Mouse (Mus musculus) liver, embryonic 13.5 days (tissue): Measurements from ENCODE around the gene Clstn2. TPM values are rescaled to one million over a fixed set of nuclear protein-coding genes. Genes with fewer than 3 reads are reported as not detected.

Experiments used
- ATAC-seq: fragments of 200-750 bp; cut with Nextera tagmentation; 2 replicates; pipeline ENCODE4 v1.8.0; 2017; ENCODE audit warnings: low read depth, mild to moderate bottlenecking, moderate number of reproducible peaks, moderate library complexity
- DNase-seq: peaks from one replicate; pipeline ENCODE4 v3.0.0; 2022
- H3K27ac ChIP-seq: fragments of 300-500 bp; sonication (generic); 2 replicates; pipeline ENCODE4 v1.5.1; 2015; ENCODE audit warnings: moderate library complexity, mild to moderate bottlenecking, inconsistent platforms
- H3K27me3 ChIP-seq: fragments of 300-500 bp; sonication (generic); 2 replicates; pipeline ENCODE4 v1.6.1; 2015; ENCODE audit warnings: mild to moderate bottlenecking, inconsistent platforms
- H3K36me3 ChIP-seq: fragments of 300-500 bp; sonication (generic); 2 replicates; pipeline ENCODE4 v1.6.1; 2015; ENCODE audit warnings: mild to moderate bottlenecking, inconsistent platforms
- H3K4me1 ChIP-seq: fragments of 300-500 bp; sonication (generic); replicated peaks from 2 replicates; pipeline ENCODE4 v1.6.1; 2015; ENCODE audit warnings: inconsistent platforms
- H3K4me2 ChIP-seq: fragments of 300-500 bp; sonication (generic); 2 replicates; pipeline ENCODE4 v1.6.1; 2015; ENCODE audit warnings: inconsistent platforms, mild to moderate bottlenecking, moderate library complexity
- H3K4me3 ChIP-seq: fragments of 300-500 bp; sonication (generic); replicated peaks from 2 replicates; pipeline ENCODE4 v1.5.1; 2015; ENCODE audit warnings: mild to moderate bottlenecking, inconsistent platforms
- H3K9ac ChIP-seq: fragments of 300-500 bp; sonication (generic); 2 replicates; pipeline ENCODE4 v1.6.1; 2015; ENCODE audit warnings: mild to moderate bottlenecking, inconsistent platforms
- H3K9me3 ChIP-seq: fragments of 300-500 bp; sonication (generic); replicated peaks from 2 replicates; pipeline ENCODE4 v1.6.1; 2016; ENCODE audit warnings: inconsistent platforms
- WGBS: fragments of 180-500 bp; shearing (Covaris S2); methylation state at CpG from one replicate; pipeline ENCODE4 v1.1.7; 2015; ENCODE audit not compliant: insufficient replicate concordance; 5-methylcytosine and 5-hydroxymethylcytosine counted together
- polyA plus RNA-seq: library from polyadenylated mRNA; unstranded; fragments of >200 nt; fragmentation: Nextera tagmentation; extraction: Ambion mirVana; gene quantifications from 2 replicates; pipeline ENCODE4 v1.2.1, GENCODE M21; 2015

Gene Clstn2
- polyA plus RNA-seq, 1 experiment from 2014 or later, result 0.12 TPM

DNA sequence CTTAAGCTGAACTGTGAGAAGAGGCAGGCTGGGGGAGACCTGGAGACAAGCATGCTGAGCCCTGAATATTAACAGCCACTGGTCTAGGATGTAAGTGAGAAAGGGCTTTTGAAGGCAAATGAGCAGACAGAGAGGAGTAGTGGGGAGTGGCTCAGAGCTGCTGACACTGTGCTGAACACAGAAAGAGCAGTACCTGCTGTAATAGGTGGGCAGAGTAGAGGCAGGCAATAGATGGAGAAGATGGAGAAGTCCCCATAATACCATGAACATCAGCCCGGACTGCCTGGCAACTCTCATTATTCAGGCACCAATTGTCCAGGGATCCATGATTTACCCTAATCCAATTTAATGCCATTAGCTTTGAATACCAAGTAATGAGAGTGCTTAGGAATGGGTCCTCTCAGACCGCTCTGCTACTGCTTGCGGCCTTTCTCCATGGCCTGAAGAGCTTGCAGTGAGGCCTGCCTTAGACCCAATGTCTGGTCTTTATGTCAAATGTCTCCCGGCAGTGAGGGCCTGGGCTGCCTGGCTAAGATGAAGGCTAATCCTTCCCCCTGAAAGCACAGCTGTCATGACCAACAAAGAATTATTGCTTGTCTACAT, 329.0 kb downstream of the Clstn2 start:
- WGBS, result 68% methylated on average over 4 of the region's 4 CpGs
- H3K27me3 ChIP-seq, result no peaks in the 10 kb centered on the region
- DNase-seq, result no peak

GRCm38 (mm10) chr9:97702989-97703388, 330.0 kb downstream of the Clstn2 start:
- no peak overlapping the region for H3K4me3 ChIP-seq
- H3K9me3 ChIP-seq, result no peaks in the 10 kb centered on the region
- H3K27me3 ChIP-seq, result no peaks in the 10 kb centered on the region
- no peaks in the 10 kb centered on the region for H3K4me1 ChIP-seq
- no peak overlapping the region for H3K4me2 ChIP-seq
- H3K27ac ChIP-seq, result no peak overlapping the region
- 60% methylated on average over 2 of the region's 2 CpGs for WGBS
- DNase-seq (no peak), ATAC-seq (no peak)
- H3K9ac ChIP-seq, result no peak overlapping the region
- H3K36me3 ChIP-seq, result no peaks in the 10 kb centered on the region

More for the DNA sequence above, 329.0 kb downstream of the Clstn2 start:
- Histone ChIP-seq H3K4me3 (no peak overlapping the region), H3K9ac (no peak overlapping the region), H3K4me1 (no peaks in the 10 kb centered on the region), H3K4me2 (no peak overlapping the region), H3K27ac (no peak overlapping the region), H3K36me3 (no peaks in the 10 kb centered on the region), H3K9me3 (no peaks in the 10 kb centered on the region)
- ATAC-seq, result no peak

DNA sequence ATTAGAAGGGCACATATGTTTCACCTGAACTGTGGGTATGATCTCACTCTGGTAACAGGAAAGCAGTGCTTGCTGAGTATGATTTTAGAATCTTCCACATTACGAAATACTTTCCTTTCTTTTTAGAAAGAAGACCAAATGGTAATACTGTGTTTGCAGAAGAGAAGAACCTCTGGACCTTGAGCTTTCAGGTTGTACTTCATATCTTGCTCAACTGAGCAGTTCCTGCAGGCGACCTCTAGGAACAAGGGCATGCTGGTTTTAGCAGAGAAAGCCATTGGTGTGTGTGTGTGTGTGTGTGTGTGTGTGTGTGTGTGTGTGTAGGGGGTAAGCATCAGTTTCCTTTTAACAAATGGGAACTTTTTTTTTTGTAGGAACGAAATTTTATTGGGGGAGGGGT, 333.0 kb downstream of the Clstn2 start:
- no peak overlapping the region for H3K4me3 ChIP-seq
- no peaks in the 10 kb centered on the region for H3K36me3 ChIP-seq
- no peak for DNase-seq
- H3K4me1 ChIP-seq, result no peaks in the 10 kb centered on the region
- no peaks in the 10 kb centered on the region for H3K27me3 ChIP-seq
- H3K9ac ChIP-seq, result no peak overlapping the region
- H3K4me2 ChIP-seq, result no peak overlapping the region
- H3K9me3 ChIP-seq, result no peaks in the 10 kb centered on the region
- 51% methylated on average over 3 of the region's 3 CpGs for WGBS
- no peak for ATAC-seq
- H3K27ac ChIP-seq, result no peak overlapping the region

GRCm38 (mm10) chr9:97699020-97699419, 334.0 kb downstream of the Clstn2 start:
- Histone ChIP-seq H3K4me1 (no peaks in the 10 kb centered on the region), H3K4me2 (no peak overlapping the region), H3K27ac (no peak overlapping the region), H3K36me3 (no peaks in the 10 kb centered on the region), H3K9ac (no peak overlapping the region), H3K9me3 (no peaks in the 10 kb centered on the region), H3K27me3 (no peaks in the 10 kb centered on the region), H3K4me3 (no peak overlapping the region)
- no peak for DNase-seq
- WGBS, result 41% methylated on average over 2 of the region's 2 CpGs
- no peak for ATAC-seq

DNA sequence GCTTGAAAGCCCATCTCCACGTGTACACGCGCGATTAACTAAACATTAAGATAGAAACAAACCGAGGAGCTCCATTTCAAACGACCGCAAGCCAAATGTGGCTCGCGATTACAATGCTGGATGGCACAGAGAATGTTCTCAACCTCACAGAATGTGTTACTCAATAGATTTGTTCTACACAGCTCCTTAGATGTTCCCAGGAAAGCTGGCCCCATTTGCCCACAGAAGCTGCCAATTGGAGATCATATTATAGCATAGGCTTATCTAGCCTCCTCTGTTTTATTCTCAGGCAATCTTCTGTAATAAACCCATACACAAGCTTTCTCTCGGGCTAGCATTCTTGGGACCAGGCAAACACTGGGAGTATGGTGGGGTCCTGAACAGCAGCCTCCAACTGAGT, 334.9 kb downstream of the Clstn2 start:
- no peak overlapping the region for H3K27ac ChIP-seq
- H3K4me2 ChIP-seq, result no peak overlapping the region
- no peak for DNase-seq
- no peaks in the 10 kb centered on the region for H3K27me3 ChIP-seq
- no peaks in the 10 kb centered on the region for H3K4me1 ChIP-seq
- H3K36me3 ChIP-seq, result no peaks in the 10 kb centered on the region
- ATAC-seq, result no peak
- no peaks in the 10 kb centered on the region for H3K9me3 ChIP-seq
- no peak overlapping the region for H3K4me3 ChIP-seq
- H3K9ac ChIP-seq, result no peak overlapping the region
- 78% methylated on average over 10 of the region's 10 CpGs for WGBS

- no peak overlapping the region for H3K9ac ChIP-seq
- no peak for DNase-seq
- no peaks in the 10 kb centered on the region for H3K4me1 ChIP-seq
- no peak overlapping the region for H3K4me2 ChIP-seq
- 55% methylated on average over 5 of the region's 5 CpGs for WGBS
- H3K9me3 ChIP-seq, result no peaks in the 10 kb centered on the region
- H3K4me3 ChIP-seq, result no peak overlapping the region
- ATAC-seq, result no peak
- no peaks in the 10 kb centered on the region for H3K36me3 ChIP-seq
- no peak overlapping the region for H3K27ac ChIP-seq
- no peaks in the 10 kb centered on the region for H3K27me3 ChIP-seq
Measured at GRCm38 (mm10) chr9:97696655-97697235, 336.2 kb downstream of the Clstn2 start.

DNA sequence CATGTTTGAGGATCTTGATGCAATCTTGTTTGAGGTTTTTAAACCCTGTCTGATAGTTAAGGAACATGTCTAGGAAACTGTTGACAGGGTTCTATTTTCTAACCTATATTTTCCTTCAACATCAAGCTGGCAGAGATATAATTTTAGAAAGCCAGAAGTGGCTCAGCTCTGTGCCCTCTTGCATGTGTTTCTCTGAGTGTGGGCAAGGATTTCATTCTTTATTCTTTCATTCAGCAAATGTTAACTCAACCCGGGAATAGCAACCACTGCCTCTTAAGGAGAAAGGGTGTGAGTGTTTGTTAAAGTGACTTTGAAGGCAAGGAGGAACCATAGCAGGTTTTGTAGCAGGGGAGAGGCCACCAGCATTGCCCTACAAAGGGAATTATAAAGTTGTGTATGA, 337.7 kb downstream of the Clstn2 start:
- no peaks in the 10 kb centered on the region for H3K9me3 ChIP-seq

GRCm38 (mm10) chr9:97686826-97687425, 346.1 kb downstream of the Clstn2 start:
- Histone ChIP-seq H3K27ac (no peak overlapping the region), H3K27me3 (no peaks in the 10 kb centered on the region), H3K9me3 (no peaks in the 10 kb centered on the region), H3K4me1 (no peaks in the 10 kb centered on the region), H3K4me3 (no peak overlapping the region), H3K36me3 (no peaks in the 10 kb centered on the region), H3K9ac (no peak overlapping the region), H3K4me2 (no peak overlapping the region)
- ATAC-seq, result no peak
- no peak for DNase-seq
- 63% methylated on average over 4 of the region's 4 CpGs for WGBS

More for the DNA sequence above, 337.7 kb downstream of the Clstn2 start:
- WGBS, result 57% methylated on average over 1 of the region's 1 CpGs
- no peak overlapping the region for H3K4me3 ChIP-seq
- no peak for ATAC-seq
- no peak for DNase-seq
- H3K4me1 ChIP-seq, result no peaks in the 10 kb centered on the region
- no peaks in the 10 kb centered on the region for H3K27me3 ChIP-seq
- no peaks in the 10 kb centered on the region for H3K36me3 ChIP-seq
- H3K27ac ChIP-seq, result no peak overlapping the region
- H3K4me2 ChIP-seq, result no peak overlapping the region
- no peak overlapping the region for H3K9ac ChIP-seq

DNA sequence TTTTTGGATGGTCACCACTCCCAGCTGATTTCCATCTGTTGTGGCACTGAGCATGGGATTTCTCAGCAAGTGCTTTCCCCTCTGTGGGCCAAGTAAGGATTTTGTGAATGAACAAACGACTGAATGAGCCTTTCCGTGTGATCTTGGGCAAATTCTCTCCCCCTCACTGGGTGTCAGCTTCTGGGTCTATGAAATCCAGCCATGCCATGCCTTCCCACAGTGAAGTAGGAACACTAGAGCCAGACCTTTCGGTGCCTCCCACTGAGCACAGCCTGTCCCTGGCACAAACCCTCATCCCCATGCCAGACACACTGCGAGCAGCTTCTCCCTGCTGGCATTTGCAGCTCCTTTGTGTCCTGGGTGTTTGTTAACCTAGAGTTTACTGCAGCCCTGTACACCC, 347.3 kb downstream of the Clstn2 start:
- Histone ChIP-seq H3K4me1 (no peaks in the 10 kb centered on the region), H3K9ac (no peak overlapping the region), H3K9me3 (no peaks in the 10 kb centered on the region), H3K36me3 (no peaks in the 10 kb centered on the region), H3K27me3 (no peaks in the 10 kb centered on the region), H3K27ac (no peak overlapping the region), H3K4me2 (no peak overlapping the region), H3K4me3 (no peak overlapping the region)
- DNase-seq (no peak), ATAC-seq (no peak)
- WGBS, result 63% methylated on average over 4 of the region's 4 CpGs

DNA sequence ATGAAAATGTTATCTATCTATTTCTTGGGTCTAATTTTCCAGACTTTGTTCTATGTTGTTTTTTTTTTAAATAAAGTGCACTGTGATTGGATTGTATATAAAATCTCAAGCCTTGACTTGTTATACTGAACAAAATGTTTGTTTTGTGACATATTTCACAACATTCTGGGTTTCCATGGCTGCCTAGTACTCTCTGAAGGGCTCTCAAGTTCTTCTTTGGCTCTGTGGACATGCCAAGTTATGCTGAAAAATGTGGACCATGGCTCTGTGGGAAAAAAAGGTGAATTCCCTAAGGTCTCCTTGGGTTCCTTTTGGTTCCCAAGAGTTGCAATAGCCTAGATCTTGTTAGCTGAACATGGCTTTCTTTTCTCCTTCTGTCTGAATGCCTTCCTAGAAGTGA, 353.1 kb downstream of the Clstn2 start:
- Histone ChIP-seq H3K4me2 (no peak overlapping the region), H3K9me3 (no peaks in the 10 kb centered on the region), H3K9ac (no peak overlapping the region), H3K36me3 (no peaks in the 10 kb centered on the region), H3K27me3 (no peaks in the 10 kb centered on the region), H3K27ac (no peak overlapping the region), H3K4me1 (no peaks in the 10 kb centered on the region), H3K4me3 (no peak overlapping the region)
- no peak for DNase-seq
- ATAC-seq, result no peak

- ATAC-seq, result no peak
- no peaks in the 10 kb centered on the region for H3K36me3 ChIP-seq
- no peaks in the 10 kb centered on the region for H3K9me3 ChIP-seq
- H3K4me2 ChIP-seq, result no peak overlapping the region
- no peak overlapping the region for H3K9ac ChIP-seq
- no peaks in the 10 kb centered on the region for H3K27me3 ChIP-seq
- 47% methylated on average over 4 of the region's 4 CpGs for WGBS
- H3K27ac ChIP-seq, result no peak overlapping the region
- DNase-seq, result no peak
- no peak overlapping the region for H3K4me3 ChIP-seq
- no peaks in the 10 kb centered on the region for H3K4me1 ChIP-seq
Measured at GRCm38 (mm10) chr9:97679106-97679505, 353.9 kb downstream of the Clstn2 start.

GRCm38 (mm10) chr9:97677075-97677474, 355.9 kb downstream of the Clstn2 start:
- no peak for ATAC-seq
- Histone ChIP-seq H3K9ac (no peak overlapping the region), H3K36me3 (no peaks in the 10 kb centered on the region), H3K4me1 (no peaks in the 10 kb centered on the region), H3K27me3 (no peaks in the 10 kb centered on the region), H3K4me3 (no peak overlapping the region), H3K4me2 (no peak overlapping the region), H3K27ac (no peak overlapping the region), H3K9me3 (no peaks in the 10 kb centered on the region)
- no peak for DNase-seq
- 45% methylated on average over 3 of the region's 3 CpGs for WGBS
